Mouse (Mus musculus): Measurements from ENCODE around the gene Bbc3.

Bbc3 gene

DNA sequence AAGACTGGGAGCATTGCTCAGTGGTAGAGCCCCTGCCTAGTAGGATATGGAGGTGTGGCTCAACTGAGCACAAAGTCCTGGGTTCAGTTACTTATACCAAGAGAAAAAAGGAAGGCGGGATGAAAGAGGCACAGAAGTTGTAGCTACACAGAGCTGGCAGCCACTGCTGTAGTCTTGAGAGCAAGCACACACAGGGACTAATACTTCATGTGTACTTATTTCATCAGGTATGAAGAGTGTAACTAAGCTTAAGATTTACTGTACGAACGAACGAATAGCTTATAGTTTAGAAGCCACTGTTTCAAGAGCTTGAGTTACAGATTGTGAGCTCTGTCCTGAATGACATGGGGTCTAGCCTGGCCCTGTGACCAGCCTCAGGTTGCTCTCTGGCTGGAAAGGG, 11.0 kb downstream of the Bbc3 start:
- no peak for DNase-seq

DNA sequence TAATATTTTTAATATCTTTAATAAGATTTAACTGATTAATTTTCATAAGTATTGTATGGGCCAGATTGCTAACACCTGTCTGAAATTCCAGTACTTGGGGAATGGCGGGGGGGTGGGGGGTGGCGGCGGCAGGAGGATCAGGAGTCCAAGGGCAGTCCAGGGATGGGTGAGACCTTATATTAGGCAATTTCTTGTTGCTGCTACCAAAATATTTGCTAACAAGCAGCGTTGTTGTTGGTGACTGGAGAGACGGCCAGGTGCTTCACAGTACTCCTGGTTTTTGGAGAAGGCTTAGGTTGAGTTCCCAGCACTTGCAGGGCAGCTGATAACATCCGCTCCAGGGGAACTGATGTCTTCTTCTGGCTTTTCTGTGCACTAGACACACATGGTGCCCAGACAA, 12.3 kb downstream of the Bbc3 start:
- no peak for DNase-seq

- DNase-seq = no peak
Measured at GRCm38 (mm10) chr7:16324661-16325060, 16.5 kb downstream of the Bbc3 start.

DNA sequence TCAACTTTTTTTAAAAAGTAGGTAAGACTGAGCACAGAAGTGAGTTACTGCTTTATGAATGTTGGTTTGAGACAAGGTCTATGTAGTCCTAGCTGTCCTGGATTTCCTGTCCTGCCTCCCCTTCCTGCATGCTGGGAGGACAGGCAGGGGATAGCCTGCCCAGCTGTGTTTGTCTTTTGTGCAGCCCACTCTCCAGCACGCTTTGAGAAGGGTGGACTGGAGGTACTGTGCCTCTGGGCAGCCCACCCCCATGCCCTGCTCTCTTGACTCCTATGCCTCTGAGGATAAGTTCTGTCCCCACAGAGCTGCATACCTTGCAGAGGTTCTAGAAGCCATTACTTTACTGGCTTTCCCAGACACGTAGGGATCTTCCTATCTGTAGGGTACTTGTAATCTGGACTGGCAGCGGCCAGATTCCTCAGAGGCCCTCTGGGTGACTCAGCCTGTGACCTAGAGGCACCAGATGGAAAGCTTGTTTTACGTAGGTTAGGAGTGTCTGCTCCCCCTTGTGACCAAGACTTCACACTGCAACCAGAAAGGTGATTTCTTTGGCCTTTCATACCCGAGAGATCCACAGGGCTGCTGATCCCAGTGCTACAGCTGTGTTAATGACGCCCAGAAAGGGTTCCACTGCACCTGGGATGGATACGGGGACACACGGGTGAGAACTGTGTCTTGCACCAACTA, 17.9 kb downstream of the Bbc3 start:
- no peak for DNase-seq

DNA sequence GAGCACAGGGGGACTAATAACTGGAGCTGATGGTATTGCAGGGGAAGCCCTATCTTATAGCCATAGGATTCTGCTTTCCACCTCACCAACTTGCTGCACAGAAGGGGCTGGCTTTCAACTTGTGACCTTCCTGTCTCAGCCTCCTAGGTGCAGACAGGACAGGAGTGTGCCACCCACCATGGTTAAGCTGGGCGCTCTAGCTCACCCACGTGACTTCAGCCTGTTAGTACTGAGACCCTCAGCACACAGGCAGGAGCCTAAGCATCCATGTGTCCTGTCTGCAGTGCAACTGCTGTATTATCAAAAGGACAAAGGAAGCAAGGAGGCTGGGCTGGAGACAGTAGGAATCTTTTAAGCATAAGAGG, 18.4 kb downstream of the Bbc3 start:
- DNase-seq = no peak

DNA sequence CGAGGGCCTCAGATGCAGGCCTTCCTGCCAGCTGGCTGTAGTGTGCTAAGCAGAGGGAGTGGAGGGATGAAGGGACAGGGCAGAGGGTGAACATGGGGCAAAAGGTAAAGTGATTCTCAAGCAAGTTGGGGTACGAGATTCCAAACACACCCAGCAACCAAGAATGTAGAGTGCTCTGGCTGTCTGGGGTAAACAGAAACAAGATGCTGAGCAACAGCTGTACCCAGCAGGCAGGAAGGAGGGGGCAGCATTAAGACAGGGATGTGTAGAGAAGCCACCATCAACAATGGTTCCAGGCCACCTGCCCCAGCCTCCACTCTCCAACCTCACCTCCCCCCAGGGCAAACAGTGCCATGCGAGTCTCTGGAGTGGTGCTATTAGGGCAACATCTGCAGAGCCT, 21.0 kb downstream of the Bbc3 start:
- no peak for DNase-seq

DNA sequence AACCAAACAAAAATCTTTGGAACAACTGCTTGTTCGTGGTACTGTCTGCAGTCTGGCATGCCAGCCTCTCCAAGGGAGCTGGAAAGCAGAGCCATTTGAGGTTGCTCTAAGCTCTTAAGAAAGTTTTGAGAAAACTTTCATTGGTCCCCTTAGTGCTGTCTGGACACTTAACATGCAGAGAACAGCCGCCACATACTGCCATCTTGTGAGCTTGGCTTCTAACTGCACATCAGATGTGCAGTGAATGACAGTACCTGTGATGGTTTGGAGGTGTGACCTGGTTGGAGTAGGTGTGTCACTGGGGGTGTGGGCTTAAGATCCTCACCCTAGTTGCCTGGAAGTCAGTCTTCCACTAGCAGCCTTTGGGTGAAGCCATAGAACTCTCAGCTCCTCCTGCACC, 29.5 kb downstream of the Bbc3 start:
- DNase-seq = no peak

GRCm38 (mm10) chr7:16344598-16344997, 36.4 kb downstream of the Bbc3 start:
- no peak for DNase-seq

DNA sequence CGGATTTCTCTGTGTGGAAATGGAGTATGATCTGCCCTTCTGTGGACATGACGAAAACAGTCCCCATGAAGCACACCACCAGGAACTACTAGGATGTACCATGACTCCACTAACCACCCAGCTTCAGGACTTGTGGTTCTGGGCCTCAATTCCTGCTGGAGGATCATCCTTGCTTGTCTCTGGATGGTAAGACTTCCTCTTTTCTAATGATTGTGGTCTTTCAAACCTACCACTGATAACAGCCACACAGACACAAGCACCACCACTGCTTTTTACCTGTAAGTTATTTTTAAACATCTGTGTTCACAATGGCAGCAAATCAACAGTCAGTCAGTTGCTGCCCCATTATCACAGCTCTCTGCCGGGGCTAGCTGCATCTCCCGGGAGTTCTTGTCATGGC, 37.1 kb downstream of the Bbc3 start:
- DNase-seq = no peak

DNA sequence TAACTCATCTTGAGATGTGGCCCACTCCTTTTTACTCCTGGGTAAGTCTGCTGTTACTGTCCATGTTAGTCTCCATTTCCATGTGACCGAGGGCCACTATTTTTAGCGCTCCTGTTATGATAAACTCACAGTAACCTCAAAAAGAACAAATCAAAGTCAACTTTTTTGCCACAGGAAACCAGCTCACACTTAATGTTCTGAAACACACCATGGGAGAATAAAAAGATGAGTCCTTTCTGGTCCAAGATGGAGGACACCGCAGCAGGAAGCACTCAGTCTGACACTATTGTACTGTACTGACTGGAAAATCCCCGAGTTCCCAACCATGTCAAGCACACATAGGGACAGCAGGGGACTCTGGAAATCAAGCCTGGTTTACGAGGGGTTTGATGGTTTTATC, 41.8 kb downstream of the Bbc3 start:
- DNase-seq = no peak

- no peak for DNase-seq
Measured at GRCm38 (mm10) chr7:16355854-16356594, 47.8 kb downstream of the Bbc3 start.

GRCm38 (mm10) chr7:16357602-16358001, 49.4 kb downstream of the Bbc3 start:
- no peak for DNase-seq

- no peak for DNase-seq
Measured at GRCm38 (mm10) chr7:16364319-16364718, 56.1 kb downstream of the Bbc3 start.

DNA sequence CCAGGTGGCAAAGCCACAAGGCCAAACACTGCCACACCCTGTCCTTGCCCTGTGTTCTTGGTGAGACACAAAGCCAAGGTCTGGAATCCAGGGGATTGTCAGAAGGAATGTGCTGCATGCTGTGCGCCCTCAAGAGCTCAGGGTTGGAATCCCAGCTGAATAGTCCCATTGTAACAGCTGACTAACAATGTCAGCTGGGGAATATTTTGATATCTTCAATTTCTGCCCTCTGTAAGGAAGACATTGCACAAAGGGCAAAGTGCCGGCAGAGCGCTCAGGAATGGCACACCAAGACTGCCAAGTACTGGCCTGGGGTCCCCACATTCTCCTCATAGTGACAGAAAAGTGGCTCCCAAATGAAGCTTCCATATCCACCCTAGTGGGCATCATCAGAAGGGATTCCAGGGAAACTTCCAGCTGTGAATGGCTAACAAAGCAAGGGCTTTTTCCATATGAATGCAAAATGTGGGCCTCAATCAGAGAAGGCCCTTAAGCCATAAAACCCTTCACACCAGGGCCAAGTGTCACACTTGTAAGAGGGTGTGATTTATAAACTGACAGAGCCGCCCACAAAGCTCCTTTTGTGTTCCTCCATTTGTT, 56.8 kb downstream of the Bbc3 start:
- DNase-seq = no peak

DNA sequence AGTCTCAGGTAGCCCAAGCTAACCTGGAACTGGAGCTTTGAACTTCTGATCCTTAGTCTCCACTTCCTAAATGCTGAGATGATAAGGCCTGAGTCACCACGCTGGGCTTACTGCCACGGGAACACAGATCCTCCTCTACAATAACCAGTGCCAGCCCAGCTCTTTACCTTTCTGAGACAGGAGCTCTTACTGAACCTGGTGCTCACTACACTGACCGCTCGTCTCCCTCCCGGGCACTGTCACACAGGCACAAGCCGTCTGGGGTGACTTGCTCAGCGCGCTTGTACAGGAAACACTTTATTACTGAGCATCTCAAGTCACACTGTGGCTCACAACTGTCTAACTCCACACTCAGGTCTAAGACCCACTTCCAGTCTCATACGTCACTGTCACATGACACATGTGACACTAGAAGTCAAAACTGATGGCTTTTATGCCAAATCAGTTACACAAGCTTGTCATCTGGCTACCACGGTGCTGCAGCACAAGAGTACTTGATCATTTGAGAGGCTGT, 58.0 kb downstream of the Bbc3 start:
- no peak for DNase-seq

DNA sequence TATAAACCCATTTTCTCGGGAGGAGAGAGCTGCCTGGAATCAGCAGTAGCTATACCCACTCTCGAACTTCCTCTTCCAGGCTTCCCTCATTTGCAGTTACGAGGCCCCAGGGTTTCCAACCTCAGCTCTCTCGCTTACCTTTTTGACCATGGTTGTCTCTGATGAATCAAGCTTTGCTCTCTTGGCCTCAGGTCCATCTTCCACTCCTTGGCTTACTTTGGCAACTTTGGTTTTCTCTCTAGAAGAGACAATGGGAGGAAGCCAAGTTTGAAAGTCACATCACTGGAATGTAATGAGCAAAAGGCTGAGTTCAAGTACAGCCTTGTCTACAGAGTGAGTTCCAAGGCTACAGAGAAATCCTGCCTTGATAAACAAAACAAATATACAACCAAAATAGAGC, 58.5 kb downstream of the Bbc3 start:
- no peak for DNase-seq
